Mouse (Mus musculus) bone marrow macrophage, adult 2 months (primary cell): ENCODE results near the gene Gm9508. TPM values are rescaled to one million over a fixed set of nuclear protein-coding genes. Genes with fewer than 3 reads are reported as not detected.

Source experiments
- H3K27ac ChIP-seq: 2 replicates; pipeline ENCODE4 v1.5.1; 2012; ENCODE audit warnings: low read depth, low read length; ENCODE audit not compliant: insufficient read depth
- H3K4me1 ChIP-seq: 2 replicates; pipeline ENCODE4 v1.6.1; 2012; ENCODE audit warnings: low read length; ENCODE audit not compliant: control insufficient read depth, insufficient read depth
- H3K4me3 ChIP-seq: 2 replicates; pipeline ENCODE4 v1.5.1; 2012; ENCODE audit warnings: mild to moderate bottlenecking, low read length, moderate library complexity; ENCODE audit not compliant: insufficient read depth
- CTCF ChIP-seq: IDR thresholded peaks from 2 replicates; pipeline ENCODE4 v1.5.1; 2012; ENCODE audit warnings: low read depth, mild to moderate bottlenecking, low read length, moderate library complexity
- POLR2A ChIP-seq: IDR thresholded peaks from 2 replicates; pipeline ENCODE4 v1.6.1; 2012; ENCODE audit warnings: mild to moderate bottlenecking, low read depth, low read length, borderline replicate concordance
- polyA plus RNA-seq: library from polyadenylated mRNA; stranded (reverse); fragments of >200 nt; gene quantifications from 2 replicates; pipeline ENCODE4 v1.2.4, GENCODE M21; 2012; ENCODE audit not compliant: missing spikeins, insufficient read depth, insufficient read length

Gm9508 gene
- polyA plus RNA-seq, 1 experiment: not detected

- no peak overlapping the region for H3K27ac ChIP-seq
- TF ChIP-seq POLR2A (no peak), CTCF (no peak)
- H3K4me3 ChIP-seq: no peak overlapping the region
- no peaks in the 10 kb centered on the region for H3K4me1 ChIP-seq
These were observed 25.5 kb downstream of the Gm9508 start for GRCm38 (mm10) chr10:77671519-77671918.

GRCm38 (mm10) chr10:77670710-77671109, 26.3 kb downstream of the Gm9508 start:
- Histone ChIP-seq H3K4me1 (no peaks in the 10 kb centered on the region), H3K27ac (no peak overlapping the region), H3K4me3 (no peak overlapping the region)
- TF ChIP-seq CTCF (no peak), POLR2A (no peak)

DNA sequence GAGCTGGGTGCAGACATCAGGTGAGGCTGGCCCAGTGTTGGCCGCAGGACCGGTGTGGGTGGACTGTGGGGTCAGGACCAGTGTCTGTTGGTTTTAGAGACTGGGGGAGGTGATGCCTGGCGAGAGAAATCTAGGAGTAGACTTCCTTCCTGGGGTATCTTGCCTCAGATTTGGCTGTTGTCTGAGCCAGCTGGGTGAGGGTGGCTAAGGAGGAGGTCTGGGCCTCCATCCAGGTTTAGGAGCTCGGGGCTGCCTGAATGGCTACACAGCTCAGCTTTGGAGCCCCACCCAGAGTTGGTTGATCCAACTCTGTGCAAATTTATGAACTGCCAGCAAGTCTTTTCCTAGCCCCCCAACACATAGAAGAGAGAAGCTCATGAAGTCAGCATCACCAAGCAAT, 29.6 kb downstream of the Gm9508 start:
- TF ChIP-seq CTCF (no peak), POLR2A (no peak)
- Histone ChIP-seq H3K27ac (no peak overlapping the region), H3K4me3 (no peak overlapping the region), H3K4me1 (peaks cover 10% of the 10 kb centered on the region)

- peaks cover 14% of the 10 kb centered on the region for H3K4me1 ChIP-seq
- no peak overlapping the region for H3K27ac ChIP-seq
- TF ChIP-seq POLR2A (no peak), CTCF (no peak)
- H3K4me3 ChIP-seq: no peak overlapping the region
These were observed 30.7 kb downstream of the Gm9508 start for GRCm38 (mm10) chr10:77666342-77666741.

DNA sequence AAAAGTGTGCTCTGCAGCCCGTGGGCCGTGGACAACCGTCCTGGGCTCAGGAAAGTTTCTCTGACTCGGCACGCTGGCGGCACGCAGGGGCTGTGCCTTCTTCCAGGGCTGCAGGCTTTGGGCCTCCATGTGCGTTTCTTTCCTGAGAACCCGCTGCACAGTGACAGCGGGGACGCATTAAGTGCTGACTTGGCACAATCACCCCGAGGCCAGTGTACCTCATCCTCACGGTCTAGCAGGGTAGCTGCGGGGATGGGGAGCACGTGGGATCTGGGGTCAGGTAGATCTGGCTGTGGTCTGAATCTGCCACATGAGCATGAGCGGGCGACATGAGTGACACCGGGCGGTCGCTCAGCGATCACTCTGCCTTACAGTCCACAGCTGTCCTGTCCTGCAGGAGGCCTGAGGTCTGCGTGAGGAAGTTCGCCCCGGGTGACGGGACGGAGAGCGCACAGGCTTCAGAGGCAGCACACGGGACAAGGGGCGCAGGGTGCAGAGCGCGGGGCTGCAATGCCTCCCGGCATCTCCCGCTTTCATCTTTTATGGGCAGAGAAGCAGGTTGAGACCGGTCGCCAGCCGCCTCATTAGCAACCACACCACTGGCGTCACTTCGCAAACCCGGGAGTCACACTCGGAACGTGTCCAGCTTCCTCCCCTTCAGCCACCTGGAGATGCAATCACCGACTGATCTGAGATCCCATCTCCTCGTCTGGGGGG, 32.9 kb downstream of the Gm9508 start:
- no peak for TF ChIP-seq CTCF
- TF ChIP-seq POLR2A: no peak
- H3K27ac ChIP-seq: no peak overlapping the region
- peaks cover 15% of the 10 kb centered on the region for H3K4me1 ChIP-seq
- H3K4me3 ChIP-seq: no peak overlapping the region

DNA sequence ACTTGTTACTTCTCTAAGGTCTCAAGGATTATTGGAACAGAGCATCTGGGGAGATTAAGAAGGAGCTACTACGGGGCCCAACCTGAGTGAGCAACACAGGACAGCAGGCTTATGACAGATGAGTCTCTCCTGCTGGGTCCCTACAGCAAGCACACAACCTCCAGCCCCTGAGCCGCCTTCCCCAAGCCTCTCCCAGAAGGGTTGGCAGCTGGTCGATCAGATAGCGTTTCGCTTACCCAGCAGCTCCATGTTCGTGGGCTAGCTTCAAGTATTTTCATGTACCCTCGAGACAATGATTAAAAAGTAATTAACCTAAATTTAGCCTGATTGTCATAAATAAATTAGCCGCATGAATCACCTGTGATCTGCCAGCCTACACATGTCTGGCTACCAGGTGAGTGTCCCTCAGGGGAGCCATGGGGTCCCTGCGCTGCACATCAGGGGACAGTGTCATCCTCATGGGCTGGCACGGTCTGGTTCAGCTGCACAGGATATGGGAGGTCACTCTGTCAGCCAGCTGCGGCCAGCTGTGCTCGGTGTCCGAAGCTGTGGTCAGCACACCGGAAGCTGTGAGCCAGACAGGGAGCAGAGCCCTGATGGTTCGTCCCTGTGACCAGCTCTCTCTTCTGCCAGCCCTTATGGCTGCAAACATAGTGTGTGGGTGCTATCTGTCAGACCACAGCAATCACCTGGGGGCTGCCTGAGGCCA, 38.6 kb downstream of the Gm9508 start:
- Histone ChIP-seq H3K27ac (no peak overlapping the region), H3K4me1 (peaks cover 21% of the 10 kb centered on the region), H3K4me3 (no peak overlapping the region)
- TF ChIP-seq CTCF (no peak), POLR2A (no peak)

GRCm38 (mm10) chr10:77652046-77652445, 45.0 kb downstream of the Gm9508 start:
- H3K27ac ChIP-seq: no peak overlapping the region
- no peaks in the 10 kb centered on the region for H3K4me1 ChIP-seq
- TF ChIP-seq POLR2A (no peak), CTCF (no peak)
- no peak overlapping the region for H3K4me3 ChIP-seq

GRCm38 (mm10) chr10:77647901-77648300, 49.1 kb downstream of the Gm9508 start:
- Histone ChIP-seq H3K4me3 (no peak overlapping the region), H3K27ac (no peak overlapping the region), H3K4me1 (peaks cover 3% of the 10 kb centered on the region; the same call in 1 of the 2 replicates)
- TF ChIP-seq POLR2A (no peak), CTCF (no peak)

DNA sequence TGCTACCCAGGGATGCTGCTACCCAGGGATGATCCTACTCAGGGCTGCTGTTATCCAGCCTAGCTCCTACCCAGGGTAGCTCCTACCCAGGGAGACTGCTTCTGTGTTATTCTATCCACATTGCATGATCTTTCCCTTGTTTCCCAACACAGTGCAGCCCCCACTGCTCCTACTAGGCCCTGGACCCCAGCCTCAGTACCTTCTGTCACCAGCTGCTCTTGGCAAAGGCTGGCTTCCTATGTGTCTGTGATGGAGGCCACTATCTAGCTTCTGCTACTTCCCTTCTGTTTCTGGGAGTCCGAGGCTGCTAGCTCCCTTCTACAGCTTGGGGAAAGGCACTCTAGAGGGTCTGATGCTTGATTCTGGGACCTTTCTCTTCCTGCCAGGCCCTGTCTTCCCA, 49.6 kb downstream of the Gm9508 start:
- no peak overlapping the region for H3K4me3 ChIP-seq
- TF ChIP-seq CTCF: no peak
- TF ChIP-seq POLR2A: no peak
- peaks cover 3% of the 10 kb centered on the region; the same call in 1 of the 2 replicates for H3K4me1 ChIP-seq
- H3K27ac ChIP-seq: no peak overlapping the region

Other genes with a start within 250 kb of the Gm9508 start
- gene Fam207a, start 181.4 kb downstream of the Gm9508 start, polyA plus RNA-seq: 18.8 and 22.8 TPM in 2 replicates
- 386 and 401 TPM in 2 replicates for gene Itgb2, start 167.0 kb downstream of the Gm9508 start, polyA plus RNA-seq
- 98.5 and 102 TPM in 2 replicates for gene Pttg1ip, start 115.5 kb downstream of the Gm9508 start, polyA plus RNA-seq
- 165 and 203 TPM in 2 replicates for gene Sumo3, start 91.1 kb downstream of the Gm9508 start, polyA plus RNA-seq
- 40.9 and 41.8 TPM in 2 replicates for gene Gm49325, start 91.0 kb downstream of the Gm9508 start, polyA plus RNA-seq
- 57.9 and 61.2 TPM in 2 replicates for gene Ube2g2, start 75.0 kb downstream of the Gm9508 start, polyA plus RNA-seq
- not detected in 2 replicates for gene Tspear, start 10.7 kb downstream of the Gm9508 start, polyA plus RNA-seq
- not detected in 2 replicates for gene Gm19402, start 6.5 kb downstream of the Gm9508 start, polyA plus RNA-seq
- not detected in 2 replicates for gene Gm10272, start 9.4 kb upstream of the Gm9508 start, polyA plus RNA-seq
- not detected in 2 replicates for gene Gm10024, start 14.2 kb upstream of the Gm9508 start, polyA plus RNA-seq
- not detected in 2 replicates for gene Gm10142, start 18.6 kb upstream of the Gm9508 start, polyA plus RNA-seq
- not detected in 2 replicates for gene Krtap12-1, start 23.4 kb upstream of the Gm9508 start, polyA plus RNA-seq
- gene Gm10100, start 29.3 kb upstream of the Gm9508 start, polyA plus RNA-seq: not detected in 2 replicates
- gene Gm18596, start 45.4 kb upstream of the Gm9508 start, polyA plus RNA-seq: not detected in 2 replicates
- gene Gm9736, start 54.1 kb upstream of the Gm9508 start, polyA plus RNA-seq: not detected in 2 replicates
- not detected in 2 replicates for gene Gm3233, start 62.4 kb upstream of the Gm9508 start, polyA plus RNA-seq
- gene Gm3238, start 74.1 kb upstream of the Gm9508 start, polyA plus RNA-seq: not detected in 2 replicates
- not detected in 2 replicates for gene Gm7138, start 79.7 kb upstream of the Gm9508 start, polyA plus RNA-seq
- gene Gm3250, start 85.3 kb upstream of the Gm9508 start, polyA plus RNA-seq: not detected in 2 replicates
- not detected in 2 replicates for gene Gm7137, start 91.0 kb upstream of the Gm9508 start, polyA plus RNA-seq
- not detected in 2 replicates for gene Gm9639, start 97.8 kb upstream of the Gm9508 start, polyA plus RNA-seq
- not detected in 2 replicates for gene Gm19668, start 101.9 kb upstream of the Gm9508 start, polyA plus RNA-seq
- not detected in 2 replicates for gene Gm9507, start 114.6 kb upstream of the Gm9508 start, polyA plus RNA-seq
- gene Gm2696, start 117.4 kb upstream of the Gm9508 start, polyA plus RNA-seq: not detected in 2 replicates
- gene Krtap10-4, start 129.9 kb upstream of the Gm9508 start, polyA plus RNA-seq: not detected in 2 replicates
- not detected in 2 replicates for gene Krtap10-10, start 138.7 kb upstream of the Gm9508 start, polyA plus RNA-seq
- not detected in 2 replicates for gene Gm36176, start 149.6 kb upstream of the Gm9508 start, polyA plus RNA-seq
- not detected in 2 replicates for gene Gm10318, start 155.6 kb upstream of the Gm9508 start, polyA plus RNA-seq
- not detected in 2 replicates for gene Gm3285, start 164.7 kb upstream of the Gm9508 start, polyA plus RNA-seq
- gene Lrrc3, start 205.3 kb upstream of the Gm9508 start, polyA plus RNA-seq: 0.19 TPM in 1 of 2 replicates, not detected in the other